Mouse (Mus musculus) midbrain, embryonic 12.5 days (tissue): ENCODE results near the gene Lsm2. TPM values are rescaled to one million over a fixed set of nuclear protein-coding genes. Genes with fewer than 3 reads are reported as not detected.
A peak's percentile ranks its signal among the peaks of the same experiment; 100 is the strongest.

ENCODE experiments used
- ATAC-seq: fragments of 200-750 bp; cut with Nextera tagmentation; 2 replicates; pipeline ENCODE4 v1.8.0; 2017; ENCODE audit warnings: low read depth, moderate TSS enrichment, moderate library complexity; ENCODE audit not compliant: low FRiP score
- H3K27ac ChIP-seq: fragments of 300-500 bp; sonication (generic); replicated peaks from 2 replicates; pipeline ENCODE4 v1.5.1; 2016; ENCODE audit warnings: mild to moderate bottlenecking
- H3K27me3 ChIP-seq: fragments of 300-500 bp; sonication (generic); 2 replicates; pipeline ENCODE4 v1.6.1; 2016; ENCODE audit warnings: mild to moderate bottlenecking
- H3K36me3 ChIP-seq: fragments of 300-500 bp; sonication (generic); 2 replicates; pipeline ENCODE4 v1.6.1; 2016
- H3K4me1 ChIP-seq: fragments of 300-500 bp; sonication (generic); 2 replicates; pipeline ENCODE4 v1.6.1; 2016
- H3K4me2 ChIP-seq: fragments of 300-500 bp; sonication (generic); replicated peaks from 2 replicates; pipeline ENCODE4 v1.6.1; 2016; ENCODE audit warnings: mild to moderate bottlenecking, moderate library complexity
- H3K4me3 ChIP-seq: fragments of 300-500 bp; sonication (generic); 2 replicates; pipeline ENCODE4 v1.5.1; 2016; ENCODE audit warnings: mild to moderate bottlenecking
- H3K9ac ChIP-seq: fragments of 300-500 bp; sonication (generic); replicated peaks from 2 replicates; pipeline ENCODE4 v1.6.1; 2016; ENCODE audit warnings: mild to moderate bottlenecking, moderate library complexity
- H3K9me3 ChIP-seq: fragments of 300-500 bp; sonication (generic); 2 replicates; pipeline ENCODE4 v1.6.1; 2016; ENCODE audit warnings: mild to moderate bottlenecking
- WGBS: fragments of 180-500 bp; shearing (Covaris S2); methylation state at CpG from one replicate; pipeline ENCODE4 v1.1.7; 2016; 5-methylcytosine and 5-hydroxymethylcytosine counted together
- polyA plus RNA-seq: library from polyadenylated mRNA; unstranded; fragments of >200 nt; fragmentation: Nextera tagmentation; extraction: Ambion mirVana; gene quantifications from 2 replicates; pipeline ENCODE4 v1.2.1, GENCODE M21; 2016

Gene Lsm2
- polyA plus RNA-seq, 1 experiment from 2014 or later = 202 TPM

DNA sequence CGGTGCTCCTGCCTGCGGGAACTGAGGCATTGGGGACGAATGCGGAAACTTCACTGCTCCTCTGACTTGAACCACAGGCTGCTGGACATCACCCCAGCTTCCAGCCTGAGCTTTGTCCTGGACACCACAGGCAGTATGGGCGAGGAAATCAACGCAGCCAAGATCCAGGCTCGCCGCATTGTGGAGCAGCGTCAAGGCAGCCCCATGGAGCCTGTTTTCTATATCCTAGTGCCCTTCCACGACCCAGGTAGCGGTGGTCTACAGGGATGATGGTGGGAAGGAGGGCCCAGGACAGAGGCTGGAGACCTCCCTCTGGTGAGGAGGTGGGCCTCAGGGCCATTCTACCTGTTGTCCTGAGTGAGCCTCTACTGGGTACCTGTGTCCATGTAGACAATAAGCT is 38.2 kb downstream of the Lsm2 start:
- 76% methylated on average over 11 of the region's 11 CpGs for WGBS
- H3K9me3 ChIP-seq = no peaks in the 10 kb centered on the region
- H3K9ac ChIP-seq = no peak overlapping the region
- ATAC-seq = no peak
- H3K27me3 ChIP-seq = no peaks in the 10 kb centered on the region
- H3K4me2 ChIP-seq = no peak overlapping the region
- H3K27ac ChIP-seq = no peak overlapping the region
- no peak overlapping the region for H3K4me3 ChIP-seq
- H3K36me3 ChIP-seq = peaks cover 25% of the 10 kb centered on the region
- peaks cover 9% of the 10 kb centered on the region; the same call in 1 of the 2 replicates for H3K4me1 ChIP-seq

DNA sequence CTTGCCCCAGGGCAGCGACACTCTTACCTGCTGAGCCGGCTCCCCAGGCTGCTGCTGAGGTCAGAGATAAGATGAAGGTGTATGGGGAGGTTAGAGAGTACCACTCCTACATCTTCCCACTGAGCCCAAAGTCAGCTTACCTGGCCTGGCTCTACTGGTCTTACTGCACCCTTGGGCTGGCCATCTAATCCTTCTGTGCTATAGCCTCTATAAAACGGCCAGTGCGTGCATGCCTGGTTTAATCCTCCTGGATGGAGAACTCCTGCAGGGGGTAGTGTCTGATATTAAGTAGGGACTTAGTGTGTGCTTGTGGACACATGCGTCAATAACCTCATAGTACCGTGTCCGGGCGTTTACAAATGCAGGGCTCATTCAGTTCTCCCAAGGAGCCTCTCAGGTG is 38.9 kb downstream of the Lsm2 start:
- 81% methylated on average over 8 of the region's 8 CpGs for WGBS

DNA sequence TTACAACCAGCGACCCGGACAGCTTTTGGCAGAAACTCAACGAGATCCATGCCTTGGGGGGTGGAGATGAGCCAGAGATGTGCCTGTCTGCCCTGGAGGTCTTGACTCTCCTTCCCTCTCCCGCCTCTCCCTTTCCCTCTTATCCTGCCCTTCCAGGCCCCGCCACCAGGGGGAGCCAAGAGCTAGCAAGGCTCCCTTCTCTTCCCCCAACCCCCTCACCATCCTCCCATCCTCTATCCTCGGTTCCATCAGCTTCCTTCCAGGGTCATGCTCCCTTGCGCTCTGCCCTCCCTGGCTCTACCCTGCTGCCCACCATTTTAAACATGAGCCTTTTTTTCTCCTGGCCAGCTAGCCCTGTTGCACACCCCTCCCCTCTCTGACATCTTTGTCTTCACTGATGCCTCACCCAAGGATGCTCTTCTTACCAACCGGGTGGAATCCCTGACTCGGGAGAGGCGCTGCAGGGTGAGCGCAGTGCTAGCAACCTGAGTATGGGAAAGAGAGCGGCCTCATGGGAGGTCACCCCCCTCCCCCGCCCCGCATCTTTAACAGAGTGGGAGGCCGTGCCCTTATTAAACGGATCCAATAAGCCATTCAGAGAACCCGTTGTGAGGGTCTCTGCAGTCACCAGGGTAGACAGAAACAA is 39.6 kb downstream of the Lsm2 start:
- H3K4me2 ChIP-seq = peak overlapping the region; percentile 30
- no peaks in the 10 kb centered on the region for H3K27me3 ChIP-seq
- ATAC-seq = peak; percentile 61
- no peaks in the 10 kb centered on the region for H3K9me3 ChIP-seq
- 4% methylated on average over 17 of the region's 17 CpGs for WGBS
- H3K4me3 ChIP-seq = no peak overlapping the region
- peaks cover 14% of the 10 kb centered on the region for H3K4me1 ChIP-seq
- H3K9ac ChIP-seq = peak overlapping the region; percentile 20; the same call in 1 of the 2 replicates
- H3K27ac ChIP-seq = peak overlapping the region; percentile 42; the same call in 1 of the 2 replicates
- H3K36me3 ChIP-seq = peaks cover 11% of the 10 kb centered on the region

More for the DNA sequence above, 38.9 kb downstream of the Lsm2 start:
- H3K4me2 ChIP-seq = no peak overlapping the region
- H3K27me3 ChIP-seq = no peaks in the 10 kb centered on the region
- peaks cover 9% of the 10 kb centered on the region; the same call in 1 of the 2 replicates for H3K4me1 ChIP-seq
- no peaks in the 10 kb centered on the region for H3K9me3 ChIP-seq
- no peak overlapping the region for H3K9ac ChIP-seq
- peaks cover 18% of the 10 kb centered on the region for H3K36me3 ChIP-seq
- H3K27ac ChIP-seq = no peak overlapping the region
- no peak overlapping the region for H3K4me3 ChIP-seq
- no peak for ATAC-seq

DNA sequence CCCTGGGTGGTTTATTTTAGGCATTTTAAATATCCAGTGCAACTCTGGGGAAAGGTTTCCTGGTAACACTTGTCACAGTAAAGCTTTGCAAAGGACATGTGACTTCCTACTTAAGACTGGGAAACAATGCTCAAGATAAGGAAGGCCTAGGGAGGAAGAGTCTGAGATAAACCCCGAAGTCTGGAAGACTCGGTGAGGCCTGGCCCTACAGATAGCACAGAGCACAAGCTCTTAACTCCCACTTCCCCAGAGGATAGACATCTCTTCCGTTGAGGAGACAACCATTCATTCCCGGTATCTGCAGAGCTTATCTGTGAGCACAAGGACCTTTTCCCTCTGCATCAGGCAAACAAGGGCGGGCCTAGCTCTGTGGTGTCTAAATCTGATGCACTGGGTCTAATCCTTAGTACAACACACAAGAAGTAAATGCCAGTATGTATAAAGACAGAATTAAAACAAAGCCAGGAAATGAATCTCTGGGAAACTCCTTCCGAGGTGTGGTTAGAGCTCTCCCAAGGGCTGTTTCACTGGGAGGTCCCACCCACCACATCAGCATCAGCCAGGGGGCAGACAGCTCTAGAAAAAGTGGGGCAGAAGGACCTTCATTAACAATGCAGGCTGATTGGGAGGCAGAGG is 40.3 kb downstream of the Lsm2 start:
- Histone ChIP-seq H3K4me1 (peaks cover 18% of the 10 kb centered on the region), H3K27me3 (no peaks in the 10 kb centered on the region), H3K9me3 (no peaks in the 10 kb centered on the region), H3K4me3 (no peak overlapping the region), H3K9ac (peak overlapping the region; percentile 20; the same call in 1 of the 2 replicates), H3K27ac (0 out of 2 replicates have a peak overlapping the region, but pooled peaks have one; percentile 42), H3K36me3 (peaks cover 4% of the 10 kb centered on the region; the same call in 1 of the 2 replicates), H3K4me2 (peak overlapping the region; percentile 30; the same call in 1 of the 2 replicates)
- 48% methylated on average over 6 of the region's 6 CpGs for WGBS
- no peak for ATAC-seq

DNA sequence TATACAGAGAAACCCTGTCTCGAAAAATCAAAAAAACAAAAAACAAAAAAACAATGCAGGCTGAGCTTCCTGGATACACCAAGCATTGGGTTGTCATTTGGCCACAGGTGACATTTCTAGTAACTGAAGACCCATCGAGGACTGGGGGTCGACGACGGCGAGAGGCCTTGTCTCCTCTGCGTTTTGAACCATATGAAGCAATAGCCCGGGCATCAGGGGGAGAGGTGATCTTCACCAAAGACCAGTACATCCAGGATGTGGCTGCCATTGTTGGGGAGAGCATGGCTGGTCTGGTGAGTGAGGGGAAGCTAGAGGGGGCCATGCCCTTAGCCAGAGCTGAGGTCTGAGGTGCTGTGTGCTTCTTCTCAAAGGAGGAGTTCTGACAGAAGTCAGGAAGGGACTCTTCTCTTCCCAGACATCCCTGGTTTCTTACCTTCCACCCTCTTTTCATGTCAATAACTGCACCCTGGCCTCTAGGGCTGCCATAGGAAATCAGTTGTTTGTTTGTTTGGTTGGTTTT is 40.9 kb downstream of the Lsm2 start:
- no peak for ATAC-seq
- H3K4me3 ChIP-seq = no peak overlapping the region
- H3K4me2 ChIP-seq = no peak overlapping the region
- no peak overlapping the region for H3K27ac ChIP-seq
- no peak overlapping the region for H3K9ac ChIP-seq
- peaks cover 24% of the 10 kb centered on the region for H3K4me1 ChIP-seq
- 96% methylated on average over 8 of the region's 8 CpGs for WGBS
- no peaks in the 10 kb centered on the region for H3K9me3 ChIP-seq
- H3K36me3 ChIP-seq = no peaks in the 10 kb centered on the region
- H3K27me3 ChIP-seq = no peaks in the 10 kb centered on the region

DNA sequence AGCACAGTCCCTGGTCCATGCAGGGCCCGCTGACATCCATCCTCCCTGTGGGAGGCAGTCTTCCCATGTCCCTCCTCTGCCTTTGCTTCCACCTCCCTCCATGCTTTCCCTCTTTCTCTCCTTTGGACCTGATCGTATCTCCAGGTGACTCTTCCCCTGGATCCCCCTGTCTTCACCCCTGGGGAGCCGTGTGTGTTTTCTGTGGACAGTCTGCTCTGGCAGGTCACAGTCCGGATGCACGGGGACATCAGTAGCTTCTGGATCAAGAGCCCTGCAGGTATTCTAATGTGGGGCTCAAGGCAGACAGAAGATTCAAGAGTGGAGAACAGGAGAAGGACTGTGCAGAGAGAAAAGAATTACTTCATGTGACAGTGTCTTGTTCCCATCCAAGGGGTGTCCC is 41.6 kb downstream of the Lsm2 start:
- Histone ChIP-seq H3K4me1 (peaks cover 27% of the 10 kb centered on the region), H3K4me3 (no peak overlapping the region), H3K36me3 (no peaks in the 10 kb centered on the region), H3K9me3 (no peaks in the 10 kb centered on the region), H3K27me3 (no peaks in the 10 kb centered on the region), H3K9ac (no peak overlapping the region), H3K4me2 (no peak overlapping the region), H3K27ac (no peak overlapping the region)
- ATAC-seq = no peak
- WGBS = 93% methylated on average over 5 of the region's 5 CpGs

DNA sequence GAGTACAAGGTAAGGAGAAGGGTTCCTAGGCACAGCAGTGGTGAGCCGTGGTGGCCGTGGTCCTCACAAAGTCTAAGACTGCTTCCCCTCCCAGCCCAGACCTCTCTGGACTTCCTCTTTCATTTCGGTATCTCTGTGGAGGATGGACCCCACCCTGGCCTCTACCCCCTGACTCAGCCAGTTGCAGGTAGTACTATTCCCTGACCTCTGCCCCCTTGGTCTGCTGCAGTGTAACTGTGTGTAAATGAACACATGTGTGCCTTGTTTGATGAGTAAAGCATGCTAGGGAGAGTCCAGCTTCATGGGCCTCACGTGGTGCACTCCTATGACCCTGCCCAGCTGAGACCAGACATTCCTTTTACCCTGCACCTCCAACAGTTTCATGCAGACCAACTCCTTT is 42.1 kb downstream of the Lsm2 start:
- no peak for ATAC-seq
- Histone ChIP-seq H3K4me2 (no peak overlapping the region), H3K9me3 (no peaks in the 10 kb centered on the region), H3K4me3 (no peak overlapping the region), H3K27ac (no peak overlapping the region), H3K4me1 (peaks cover 29% of the 10 kb centered on the region), H3K9ac (no peak overlapping the region), H3K36me3 (no peaks in the 10 kb centered on the region), H3K27me3 (no peaks in the 10 kb centered on the region)
- WGBS = 76% methylated on average over 4 of the region's 4 CpGs

DNA sequence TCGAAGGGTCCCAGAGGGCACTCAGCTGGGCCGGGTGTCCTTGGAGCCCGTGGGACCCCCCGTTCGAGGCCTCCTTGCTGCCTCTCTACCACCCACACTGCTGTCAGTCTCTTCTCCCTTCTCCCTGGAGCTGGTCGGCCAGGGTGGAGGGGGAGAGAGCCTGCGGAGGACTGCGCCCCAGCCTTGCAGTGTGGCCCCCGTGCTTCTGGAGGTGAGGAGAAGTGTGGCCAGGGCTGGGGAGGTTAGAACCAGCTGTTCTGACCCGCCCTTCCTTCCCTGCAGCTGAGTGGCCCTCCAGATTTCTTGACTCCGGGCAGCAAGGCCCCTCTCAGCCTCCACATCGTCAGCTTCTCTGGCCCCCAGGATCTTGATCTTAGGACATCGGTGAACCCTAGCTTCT is 42.6 kb downstream of the Lsm2 start:
- no peak for ATAC-seq
- H3K9me3 ChIP-seq = no peaks in the 10 kb centered on the region
- peaks cover 29% of the 10 kb centered on the region for H3K4me1 ChIP-seq
- no peak overlapping the region for H3K4me3 ChIP-seq
- no peak overlapping the region for H3K9ac ChIP-seq
- H3K27ac ChIP-seq = no peak overlapping the region
- no peaks in the 10 kb centered on the region for H3K36me3 ChIP-seq
- no peaks in the 10 kb centered on the region for H3K27me3 ChIP-seq
- H3K4me2 ChIP-seq = no peak overlapping the region
- WGBS = 82% methylated on average over 12 of the region's 13 CpGs

DNA sequence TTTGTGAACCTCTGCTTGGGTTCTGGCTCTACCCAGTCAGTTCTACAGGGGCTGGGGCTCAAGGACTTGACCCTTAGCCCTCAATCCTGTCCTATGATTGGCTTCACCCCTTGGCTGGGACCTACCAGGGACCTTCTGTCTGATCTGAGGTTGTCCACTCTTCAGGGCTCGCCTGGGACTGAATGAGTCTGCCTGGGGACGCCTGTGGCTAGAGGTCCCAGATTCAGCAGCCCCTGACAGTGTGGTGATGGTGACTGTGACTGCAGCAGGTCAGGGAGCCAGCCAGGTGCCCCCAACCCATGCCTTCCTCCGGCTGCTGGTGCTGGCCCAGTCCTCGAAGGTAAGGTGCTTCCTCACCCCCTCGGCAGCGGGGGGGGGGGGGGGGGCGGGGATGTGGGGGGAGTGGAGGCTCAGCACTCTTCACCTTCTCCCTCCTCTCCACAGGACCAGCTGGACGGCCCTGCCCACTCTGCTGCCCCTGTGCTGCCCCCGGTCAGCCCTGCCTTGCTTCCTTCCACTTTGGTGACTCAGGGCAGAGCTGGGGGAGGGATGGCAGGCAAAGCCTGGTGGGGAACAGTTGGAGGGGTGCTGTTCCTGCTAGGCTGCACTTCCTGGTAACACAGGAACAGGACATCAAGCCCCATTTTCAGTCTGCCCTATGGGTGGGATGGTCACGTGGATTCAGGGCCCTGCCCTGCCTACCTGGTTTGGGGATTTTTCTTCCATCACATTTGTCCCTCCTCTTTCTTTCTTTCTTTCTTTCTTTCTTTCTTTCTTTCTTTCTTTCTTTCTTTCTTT is 43.2 kb downstream of the Lsm2 start:
- no peaks in the 10 kb centered on the region for H3K9me3 ChIP-seq
- H3K4me2 ChIP-seq = no peak overlapping the region
- H3K4me1 ChIP-seq = peaks cover 34% of the 10 kb centered on the region
- no peak overlapping the region for H3K9ac ChIP-seq
- H3K27me3 ChIP-seq = no peaks in the 10 kb centered on the region
- no peaks in the 10 kb centered on the region for H3K36me3 ChIP-seq
- WGBS = 74% methylated on average over 6 of the region's 10 CpGs
- H3K27ac ChIP-seq = no peak overlapping the region
- no peak overlapping the region for H3K4me3 ChIP-seq
- no peak for ATAC-seq

DNA sequence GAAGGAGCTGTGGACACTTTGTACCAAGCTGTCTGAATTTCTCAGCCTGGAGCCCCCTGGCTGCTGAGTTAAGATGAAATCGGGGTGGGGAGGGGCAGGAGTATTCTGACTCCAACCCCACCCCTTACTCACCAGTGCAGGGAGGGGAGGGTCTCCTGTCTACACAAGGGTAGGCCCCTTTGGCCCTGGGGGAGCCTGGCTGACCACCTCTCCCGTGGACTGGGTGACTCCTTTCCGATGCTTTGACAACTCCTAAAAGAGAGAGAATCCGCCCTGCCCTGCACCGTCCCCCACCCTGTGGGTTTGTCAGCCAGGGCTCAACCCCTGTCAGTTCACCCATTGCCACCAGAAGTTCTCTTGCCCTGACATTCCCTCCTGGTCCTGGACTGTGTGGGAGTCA is 44.5 kb downstream of the Lsm2 start:
- Histone ChIP-seq H3K4me2 (no peak overlapping the region), H3K4me3 (no peak overlapping the region), H3K4me1 (peaks cover 36% of the 10 kb centered on the region), H3K27me3 (no peaks in the 10 kb centered on the region; the same call in 1 of the 2 replicates), H3K9ac (no peak overlapping the region), H3K27ac (no peak overlapping the region), H3K9me3 (no peaks in the 10 kb centered on the region), H3K36me3 (no peaks in the 10 kb centered on the region)
- 91% methylated on average over 5 of the region's 5 CpGs for WGBS
- no peak for ATAC-seq

DNA sequence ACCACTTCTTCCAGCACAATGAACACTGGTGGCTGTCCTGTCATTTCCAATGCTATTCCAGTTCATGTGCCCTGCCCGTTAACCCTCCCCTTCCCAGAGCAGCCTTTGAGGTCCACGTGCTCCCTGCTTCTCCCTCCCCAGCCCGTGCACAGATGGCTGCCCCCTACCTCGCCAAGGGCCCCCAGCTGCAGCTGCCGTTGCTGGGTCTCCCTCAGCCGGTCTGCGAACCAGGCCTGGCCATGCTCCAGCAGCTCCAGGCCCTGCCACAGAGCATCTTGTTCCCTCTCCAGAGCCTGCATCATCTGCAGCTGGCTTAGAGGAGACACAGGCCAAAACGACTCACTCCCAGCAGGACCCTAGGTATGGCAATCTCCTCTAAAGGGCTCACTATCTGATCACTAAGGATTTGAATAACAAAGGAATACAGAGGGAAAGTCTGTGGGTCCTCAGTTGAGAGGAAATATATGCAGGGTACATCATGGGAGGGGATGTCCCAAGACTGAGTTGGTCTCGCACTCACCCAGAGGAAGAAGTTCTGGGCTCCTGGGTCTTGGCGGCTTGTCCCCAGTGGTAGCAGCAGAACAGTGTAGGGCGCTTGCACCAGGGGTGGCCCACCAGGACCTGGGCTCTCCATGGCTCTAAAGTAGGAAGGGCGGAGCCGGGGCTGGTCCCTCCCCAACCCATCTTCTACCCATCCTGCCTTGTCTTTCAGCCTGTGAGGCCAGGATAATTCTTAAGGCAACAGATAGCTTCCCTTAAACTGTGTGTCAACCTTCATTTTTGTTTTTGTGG is 45.8 kb downstream of the Lsm2 start, which contains the start of gene Sapcd1:
TSS of gene Sapcd1 (minus strand) at position 740 of the 792 bp plus-strand sequence.
- Histone ChIP-seq H3K27ac (peak within 1 kb of the TSS; percentile 58), H3K4me2 (peak within 1 kb of the TSS; percentile 30), H3K4me3 (0 out of 2 replicates have a peak within 1 kb of the TSS, but pooled peaks have one; percentile 0), H3K36me3 (no peaks in the 10 kb centered on the region), H3K9me3 (no peaks in the 10 kb centered on the region), H3K9ac (no peak within 1 kb of the TSS), H3K27me3 (no peaks in the 10 kb centered on the region; the same call in 1 of the 2 replicates), H3K4me1 (peaks cover 30% of the 10 kb centered on the region)
- peak; percentile 76 for ATAC-seq
- WGBS = 29% methylated on average over 13 of the region's 13 CpGs
